Mouse (Mus musculus) G1E (cell line): ENCODE measurements around the gene Zfp790.

Experiments used
- CTCF ChIP-seq: IDR thresholded peaks from 2 replicates; pipeline ENCODE4 v1.5.1; 2012; ENCODE audit warnings: low read depth, low read length, inconsistent platforms, mixed read lengths
- GATA1 ChIP-seq: IDR thresholded peaks from 2 replicates; pipeline ENCODE4 v1.6.1; 2012; ENCODE audit warnings: borderline replicate concordance, low read length, inconsistent platforms, mixed read lengths
- GATA2 ChIP-seq: IDR thresholded peaks from 2 replicates; pipeline ENCODE4 v1.6.1; 2012; ENCODE audit warnings: low read depth, low read length, inconsistent platforms, borderline replicate concordance
- POLR2AphosphoS5 ChIP-seq: IDR thresholded peaks from 2 replicates; pipeline ENCODE4 v1.6.1; 2012; ENCODE audit warnings: low read depth, low read length, inconsistent platforms; ENCODE audit not compliant: insufficient replicate concordance
- TAL1 ChIP-seq: conservative IDR thresholded peaks from 2 replicates; pipeline ENCODE4 v1.6.1; 2012; ENCODE audit warnings: low read depth, low read length, inconsistent platforms, mixed read lengths

GRCm38 (mm10) chr7:29812244-29812643 is 3.7 kb upstream of the Zfp790 start:
- TF ChIP-seq CTCF (no peak), GATA1 (no peak), GATA2 (no peak), TAL1 (no peak), POLR2AphosphoS5 (no peak)
